Mouse (Mus musculus) heart, postnatal 0 days (tissue): Measurements from ENCODE around the gene Tmem115. TPM values are rescaled to one million over a fixed set of nuclear protein-coding genes. Genes with fewer than 3 reads are reported as not detected.

Experiments used
- ATAC-seq: fragments of 200-750 bp; cut with Nextera tagmentation; 2 replicates; pipeline ENCODE4 v1.8.0; 2017; ENCODE audit warnings: low read depth, moderate number of reproducible peaks, moderate library complexity; ENCODE audit not compliant: insufficient read depth
- DNase-seq: peaks from one replicate; pipeline ENCODE4 v3.0.0-alpha.2; 2016; ENCODE audit warnings: low spot score
- H3K27ac ChIP-seq: fragments of 300-500 bp; sonication (generic); 2 replicates; pipeline ENCODE4 v1.5.1; 2014; ENCODE audit warnings: low read depth, mild to moderate bottlenecking
- H3K27me3 ChIP-seq: fragments of 300-500 bp; sonication (generic); 2 replicates; pipeline ENCODE4 v1.6.1; 2014; ENCODE audit warnings: low read length, mixed read lengths; ENCODE audit not compliant: control insufficient read depth, insufficient read depth
- H3K36me3 ChIP-seq: fragments of 300-500 bp; sonication (generic); replicated peaks from 2 replicates; pipeline ENCODE4 v1.6.1; 2014; ENCODE audit warnings: low read length, mixed read lengths; ENCODE audit not compliant: control insufficient read depth, insufficient read depth
- H3K4me1 ChIP-seq: fragments of 300-500 bp; sonication (generic); 2 replicates; pipeline ENCODE4 v1.6.1; 2014; ENCODE audit warnings: antibody characterized with exemption; ENCODE audit not compliant: control insufficient read depth, insufficient read depth
- H3K4me2 ChIP-seq: fragments of 300-500 bp; sonication (generic); 2 replicates; pipeline ENCODE4 v1.6.1; 2014; ENCODE audit warnings: low read depth, mild to moderate bottlenecking, low read length, moderate library complexity
- H3K4me3 ChIP-seq: fragments of 300-500 bp; sonication (generic); 2 replicates; pipeline ENCODE4 v1.5.1; 2014; ENCODE audit warnings: low read depth, low read length
- H3K9ac ChIP-seq: fragments of 300-500 bp; sonication (generic); replicated peaks from 2 replicates; pipeline ENCODE4 v1.6.1; 2014; ENCODE audit warnings: low read depth, low read length, mixed read lengths
- H3K9me3 ChIP-seq: fragments of 300-500 bp; sonication (generic); replicated peaks from 2 replicates; pipeline ENCODE4 v1.6.1; 2016; ENCODE audit warnings: low read length; ENCODE audit not compliant: control insufficient read depth
- CTCF ChIP-seq: IDR thresholded peaks from 2 replicates; pipeline ENCODE4 v1.5.1; 2016; ENCODE audit warnings: antibody characterized with exemption, control low read depth, low read depth
- EP300 ChIP-seq: IDR thresholded peaks from 2 replicates; pipeline ENCODE4 v1.6.1; 2016; ENCODE audit warnings: antibody characterized with exemption, low read depth
- WGBS: fragments of 180-500 bp; shearing (Covaris S2); extraction: QIAGEN DNeasy Blood & Tissue Kit; methylation state at CpG from one replicate; pipeline ENCODE4 v1.1.7; 2014; 5-methylcytosine and 5-hydroxymethylcytosine counted together
- polyA plus RNA-seq: library from polyadenylated mRNA; unstranded; fragments of >200 nt; fragmentation: Nextera tagmentation; extraction: Ambion mirVana; gene quantifications from 2 replicates; pipeline ENCODE4 v1.2.1, GENCODE M21; 2015
- total RNA-seq: library from RNA; depleted of rRNA; stranded (reverse); fragments of >200 nt; gene quantifications from 2 replicates; pipeline ENCODE4 v1.2.3, GENCODE M21; 2014; ENCODE audit warnings: low replicate concordance

Gene Tmem115
- total and polyA plus RNA-seq, 2 experiments from 2014 or later = 26.7 to 33.4 TPM

- Histone ChIP-seq H3K27me3 (0 out of 2 replicates have a peak, but pooled peaks cover 2% of the 10 kb centered on the region), H3K4me2 (peak overlapping the region; percentile 91), H3K4me3 (peak overlapping the region; percentile 81), H3K4me1 (peaks cover 28% of the 10 kb centered on the region), H3K27ac (no peak overlapping the region), H3K36me3 (peaks cover 34% of the 10 kb centered on the region), H3K9ac (peak overlapping the region; percentile 56), H3K9me3 (no peaks in the 10 kb centered on the region)
- TF ChIP-seq EP300 (no peak), CTCF (no peak)
- 36% methylated on average over 8 of the region's 8 CpGs for WGBS
- DNase-seq (no peak), ATAC-seq (no peak)
Observed at GRCm38 (mm10) chr9:107542721-107543120, 9.0 kb downstream of the Tmem115 start.

- Histone ChIP-seq H3K27ac (no peak overlapping the region), H3K27me3 (0 out of 2 replicates have a peak, but pooled peaks cover 4% of the 10 kb centered on the region), H3K4me2 (no peak overlapping the region), H3K4me1 (peaks cover 28% of the 10 kb centered on the region), H3K36me3 (peaks cover 29% of the 10 kb centered on the region), H3K4me3 (no peak overlapping the region), H3K9me3 (no peaks in the 10 kb centered on the region), H3K9ac (no peak overlapping the region)
- WGBS = 84% methylated on average over 11 of the region's 11 CpGs
- TF ChIP-seq CTCF = no peak
- TF ChIP-seq EP300 = no peak
- no peak for ATAC-seq
- DNase-seq = no peak
Observed at GRCm38 (mm10) chr9:107543299-107543698, 9.6 kb downstream of the Tmem115 start.

GRCm38 (mm10) chr9:107544196-107544700, 10.5 kb downstream of the Tmem115 start:
- H3K9ac ChIP-seq = no peak overlapping the region
- H3K4me3 ChIP-seq = no peak overlapping the region
- ATAC-seq = no peak
- H3K9me3 ChIP-seq = no peaks in the 10 kb centered on the region
- TF ChIP-seq CTCF = no peak
- no peak for TF ChIP-seq EP300
- peaks cover 19% of the 10 kb centered on the region for H3K36me3 ChIP-seq
- DNase-seq = no peak
- H3K27me3 ChIP-seq = 0 out of 2 replicates have a peak, but pooled peaks cover 4% of the 10 kb centered on the region
- H3K4me2 ChIP-seq = no peak overlapping the region
- no peak overlapping the region for H3K27ac ChIP-seq
- peaks cover 28% of the 10 kb centered on the region for H3K4me1 ChIP-seq
- 89% methylated on average over 17 of the region's 17 CpGs for WGBS

GRCm38 (mm10) chr9:107544729-107545128, 11.0 kb downstream of the Tmem115 start:
- Histone ChIP-seq H3K4me1 (peaks cover 28% of the 10 kb centered on the region), H3K9me3 (no peaks in the 10 kb centered on the region), H3K4me3 (no peak overlapping the region), H3K9ac (no peak overlapping the region), H3K27me3 (0 out of 2 replicates have a peak, but pooled peaks cover 4% of the 10 kb centered on the region), H3K27ac (no peak overlapping the region), H3K4me2 (no peak overlapping the region), H3K36me3 (peaks cover 14% of the 10 kb centered on the region)
- no peak for DNase-seq
- TF ChIP-seq EP300 = no peak
- TF ChIP-seq CTCF = no peak
- no peak for ATAC-seq
- 85% methylated on average over 12 of the region's 12 CpGs for WGBS

GRCm38 (mm10) chr9:107545199-107545598, 11.5 kb downstream of the Tmem115 start:
- ATAC-seq = no peak

GRCm38 (mm10) chr9:107545602-107546001, 11.9 kb downstream of the Tmem115 start:
- DNase-seq (no peak), ATAC-seq (no peak)
- H3K27ac ChIP-seq = no peak overlapping the region
- no peaks in the 10 kb centered on the region for H3K9me3 ChIP-seq
- H3K4me1 ChIP-seq = peaks cover 28% of the 10 kb centered on the region
- no peak overlapping the region for H3K9ac ChIP-seq
- H3K4me2 ChIP-seq = no peak overlapping the region
- H3K36me3 ChIP-seq = peaks cover 11% of the 10 kb centered on the region; the same call in 1 of the 2 replicates
- TF ChIP-seq CTCF = peak; percentile 92
- TF ChIP-seq EP300 = no peak
- H3K27me3 ChIP-seq = 0 out of 2 replicates have a peak, but pooled peaks cover 10% of the 10 kb centered on the region
- WGBS = 11% methylated on average over 3 of the region's 3 CpGs
- H3K4me3 ChIP-seq = no peak overlapping the region

More at GRCm38 (mm10) chr9:107545199-107545598, 11.5 kb downstream of the Tmem115 start:
- Histone ChIP-seq H3K4me1 (peaks cover 28% of the 10 kb centered on the region), H3K4me2 (no peak overlapping the region), H3K9ac (no peak overlapping the region), H3K9me3 (no peaks in the 10 kb centered on the region), H3K36me3 (peaks cover 11% of the 10 kb centered on the region; the same call in 1 of the 2 replicates), H3K4me3 (no peak overlapping the region), H3K27me3 (0 out of 2 replicates have a peak, but pooled peaks cover 6% of the 10 kb centered on the region), H3K27ac (no peak overlapping the region)
- no peak for DNase-seq
- 81% methylated on average over 10 of the region's 10 CpGs for WGBS
- TF ChIP-seq EP300 (no peak), CTCF (no peak)
